Mouse (Mus musculus) lung, embryonic 15.5 days (tissue): ENCODE results near the gene Pcsk5. TPM values are rescaled to one million over a fixed set of nuclear protein-coding genes. Genes with fewer than 3 reads are reported as not detected.

Experiments used
- ATAC-seq: fragments of 200-750 bp; cut with Nextera tagmentation; 2 replicates; pipeline ENCODE4 v1.8.0; 2017; ENCODE audit warnings: moderate number of reproducible peaks, borderline replicate concordance; ENCODE audit not compliant: low FRiP score, low TSS enrichment; ENCODE audit errors: extremely low read depth
- H3K27ac ChIP-seq: fragments of 300-500 bp; sonication (generic); 2 replicates; pipeline ENCODE4 v1.5.1; 2015; ENCODE audit warnings: moderate library complexity, mild to moderate bottlenecking, inconsistent platforms
- H3K27me3 ChIP-seq: fragments of 300-500 bp; sonication (generic); 2 replicates; pipeline ENCODE4 v1.6.1; 2015; ENCODE audit warnings: inconsistent platforms
- H3K36me3 ChIP-seq: fragments of 300-500 bp; sonication (generic); 2 replicates; pipeline ENCODE4 v1.6.1; 2015; ENCODE audit warnings: inconsistent platforms
- H3K4me1 ChIP-seq: fragments of 300-500 bp; sonication (generic); 2 replicates; pipeline ENCODE4 v1.6.1; 2015; ENCODE audit warnings: inconsistent platforms
- H3K4me2 ChIP-seq: fragments of 300-500 bp; sonication (generic); 2 replicates; pipeline ENCODE4 v1.6.1; 2015; ENCODE audit warnings: inconsistent platforms, mild to moderate bottlenecking, moderate library complexity
- H3K4me3 ChIP-seq: fragments of 300-500 bp; sonication (generic); 2 replicates; pipeline ENCODE4 v1.5.1; 2015; ENCODE audit warnings: mild to moderate bottlenecking, inconsistent platforms
- H3K9ac ChIP-seq: fragments of 300-500 bp; sonication (generic); 2 replicates; pipeline ENCODE4 v1.6.1; 2015; ENCODE audit warnings: inconsistent platforms
- H3K9me3 ChIP-seq: fragments of 300-500 bp; sonication (generic); 2 replicates; pipeline ENCODE4 v1.6.1; 2016; ENCODE audit warnings: inconsistent platforms
- WGBS: fragments of 180-500 bp; shearing (Covaris S2); methylation state at CpG from one replicate; pipeline ENCODE4 v1.1.7; 2015; 5-methylcytosine and 5-hydroxymethylcytosine counted together
- polyA plus RNA-seq: library from polyadenylated mRNA; unstranded; fragments of >200 nt; fragmentation: Nextera tagmentation; extraction: Ambion mirVana; gene quantifications from 2 replicates; pipeline ENCODE4 v1.2.1, GENCODE M21; 2015

The Pcsk5 gene
- polyA plus RNA-seq, 1 experiment from 2014 or later, result 24.6 TPM

DNA sequence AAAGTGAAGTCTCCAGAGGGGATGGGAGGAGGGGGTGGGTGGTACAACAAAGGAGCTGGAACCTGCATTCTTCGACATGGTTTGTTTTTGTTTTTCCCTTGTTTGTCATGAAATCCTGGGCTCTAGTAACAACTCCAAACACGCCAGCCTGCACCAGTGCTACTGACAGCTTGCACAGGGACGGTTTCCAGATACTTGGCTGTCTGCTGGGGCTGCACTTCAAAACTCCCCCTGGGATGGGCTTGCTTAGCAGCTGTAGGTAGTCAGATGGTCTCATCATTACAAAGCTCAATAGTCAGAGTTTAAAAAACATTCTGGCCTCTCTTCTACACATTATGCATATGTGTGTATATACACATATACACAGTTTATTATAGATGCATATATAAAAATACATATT lies 234.1 kb downstream of the Pcsk5 start:
- Histone ChIP-seq H3K4me2 (no peak overlapping the region), H3K9ac (no peak overlapping the region), H3K36me3 (no peaks in the 10 kb centered on the region), H3K9me3 (no peaks in the 10 kb centered on the region), H3K4me1 (peaks cover 9% of the 10 kb centered on the region; the same call in 1 of the 2 replicates), H3K4me3 (no peak overlapping the region), H3K27ac (no peak overlapping the region), H3K27me3 (no peaks in the 10 kb centered on the region)
- 39% methylated on average over 3 of the region's 3 CpGs for WGBS
- ATAC-seq, result no peak; the same call in 1 of the 2 replicates

DNA sequence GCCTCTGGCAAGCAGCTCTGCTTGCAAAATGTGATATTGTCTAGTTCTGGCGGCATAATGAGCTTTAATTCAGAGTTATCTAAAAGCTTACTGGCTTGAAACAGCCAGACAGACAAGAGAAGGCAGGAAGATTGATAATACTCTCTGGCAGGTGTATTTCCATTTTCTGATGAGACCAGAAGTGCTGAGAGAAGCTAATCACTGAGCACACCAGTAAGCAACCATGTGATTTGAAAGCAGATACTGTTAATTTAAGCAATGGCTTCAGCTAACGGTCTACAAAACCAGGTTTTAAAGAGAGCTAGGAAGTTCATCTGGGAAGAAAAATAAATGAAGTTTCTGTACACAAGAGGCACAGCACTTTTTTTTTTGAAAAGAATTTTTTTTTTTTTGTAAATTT lies 237.1 kb downstream of the Pcsk5 start:
- WGBS, result 73% methylated on average over 2 of the region's 2 CpGs
- no peaks in the 10 kb centered on the region for H3K4me1 ChIP-seq

DNA sequence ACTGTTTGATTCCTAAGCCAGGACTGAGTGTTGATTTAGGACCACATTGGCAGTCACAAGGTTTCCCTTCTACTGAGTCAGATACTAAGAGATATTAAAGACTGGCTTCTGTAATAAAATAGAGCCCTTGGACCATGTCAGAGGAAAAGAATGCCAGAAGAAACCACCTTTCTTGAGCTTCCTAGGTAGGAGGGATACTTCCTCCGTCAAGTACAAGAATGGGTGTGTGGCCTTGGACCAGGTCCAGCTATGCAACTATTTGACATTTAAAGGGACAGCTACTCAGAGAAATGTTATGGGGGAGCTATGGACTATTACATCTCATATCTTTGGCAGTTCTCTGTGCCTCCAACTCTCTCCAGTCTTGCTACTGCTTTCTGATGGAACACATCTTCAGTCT lies 244.6 kb downstream of the Pcsk5 start:
- Histone ChIP-seq H3K27me3 (no peaks in the 10 kb centered on the region), H3K4me2 (no peak overlapping the region), H3K4me3 (no peak overlapping the region), H3K4me1 (peaks cover 29% of the 10 kb centered on the region), H3K27ac (peak overlapping the region; percentile 16; the same call in 1 of the 2 replicates), H3K9me3 (no peaks in the 10 kb centered on the region), H3K9ac (no peak overlapping the region), H3K36me3 (0 out of 2 replicates have a peak, but pooled peaks cover 7% of the 10 kb centered on the region)
- peak; percentile 47; the same call in 1 of the 2 replicates for ATAC-seq
- 0% methylated on average over 1 of the region's 1 CpGs for WGBS

More for the DNA sequence above, 237.1 kb downstream of the Pcsk5 start:
- Histone ChIP-seq H3K27me3 (no peaks in the 10 kb centered on the region), H3K27ac (no peak overlapping the region), H3K4me3 (no peak overlapping the region), H3K9me3 (no peaks in the 10 kb centered on the region), H3K4me2 (no peak overlapping the region), H3K36me3 (0 out of 2 replicates have a peak, but pooled peaks cover under 1% of the 10 kb centered on the region), H3K9ac (no peak overlapping the region)
- no peak for ATAC-seq

DNA sequence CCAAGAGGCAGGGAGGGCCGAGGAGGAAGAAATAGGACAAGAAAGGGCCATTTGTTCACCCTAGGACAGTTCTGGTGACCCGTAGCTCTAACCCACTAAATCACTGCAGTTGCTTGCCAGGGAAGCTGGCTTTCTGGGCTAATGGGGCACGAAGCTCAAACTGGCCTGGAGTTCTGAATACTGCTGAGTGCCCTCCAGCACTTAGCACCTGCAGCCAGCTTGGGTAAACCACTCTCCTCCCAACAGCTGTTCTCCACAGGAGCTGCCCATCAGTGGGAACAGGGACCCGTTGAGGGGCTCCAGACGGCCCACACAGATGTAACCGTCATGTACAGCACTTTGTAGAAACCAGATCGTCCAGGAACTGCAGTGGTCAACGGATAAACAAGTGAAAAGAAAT lies 246.1 kb downstream of the Pcsk5 start:
- no peak overlapping the region for H3K4me3 ChIP-seq
- peak overlapping the region; percentile 22 for H3K27ac ChIP-seq
- H3K9me3 ChIP-seq, result no peaks in the 10 kb centered on the region
- 0 out of 2 replicates have a peak, but pooled peaks cover 7% of the 10 kb centered on the region for H3K36me3 ChIP-seq
- no peaks in the 10 kb centered on the region for H3K27me3 ChIP-seq
- no peak overlapping the region for H3K9ac ChIP-seq
- 27% methylated on average over 8 of the region's 8 CpGs for WGBS
- no peak overlapping the region for H3K4me2 ChIP-seq
- peak; percentile 77; the same call in 1 of the 2 replicates for ATAC-seq
- H3K4me1 ChIP-seq, result peaks cover 29% of the 10 kb centered on the region

DNA sequence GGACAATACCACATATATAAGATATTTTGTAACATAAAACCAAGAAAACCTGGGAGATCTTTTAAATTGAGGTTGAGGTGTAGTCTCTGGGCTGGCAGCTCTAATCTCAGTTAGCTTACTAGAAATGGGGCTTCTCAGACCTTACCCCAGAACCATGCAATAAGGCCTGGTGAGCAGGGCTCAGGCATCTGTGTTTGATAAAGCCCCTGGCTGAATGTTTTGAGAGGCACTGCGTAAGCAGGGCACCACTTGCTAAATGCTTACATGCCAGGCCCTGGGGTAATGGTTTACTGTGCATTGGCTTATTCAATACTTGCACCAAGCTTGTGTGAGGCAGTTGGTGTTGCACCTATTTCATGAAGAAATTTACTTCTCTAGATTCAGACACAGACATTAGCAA lies 247.1 kb downstream of the Pcsk5 start:
- no peak overlapping the region for H3K4me3 ChIP-seq
- H3K36me3 ChIP-seq, result 0 out of 2 replicates have a peak, but pooled peaks cover 6% of the 10 kb centered on the region
- no peaks in the 10 kb centered on the region for H3K27me3 ChIP-seq
- H3K4me2 ChIP-seq, result no peak overlapping the region
- no peak overlapping the region for H3K27ac ChIP-seq
- 75% methylated on average over 1 of the region's 1 CpGs for WGBS
- ATAC-seq, result no peak
- H3K9me3 ChIP-seq, result no peaks in the 10 kb centered on the region
- H3K9ac ChIP-seq, result no peak overlapping the region
- H3K4me1 ChIP-seq, result peaks cover 29% of the 10 kb centered on the region

DNA sequence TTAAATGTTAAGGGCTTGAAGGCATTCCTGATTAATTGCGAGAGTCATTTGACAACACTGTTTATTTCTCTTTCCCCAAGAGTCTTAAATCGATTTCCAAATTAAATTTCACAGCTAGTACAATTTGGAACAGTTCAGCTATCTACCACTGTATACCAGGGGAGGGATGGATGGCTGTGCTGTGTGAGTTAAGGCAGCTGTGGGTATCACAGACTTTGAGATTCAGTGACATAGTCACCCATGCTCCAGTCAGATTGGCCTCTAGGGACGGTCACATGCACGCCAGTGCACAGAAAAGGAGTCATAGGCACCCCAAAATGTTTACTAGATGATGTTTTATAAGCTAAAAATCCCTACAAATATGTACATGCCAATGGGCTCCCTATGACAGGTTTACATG lies 260.0 kb downstream of the Pcsk5 start:
- no peak overlapping the region for H3K4me3 ChIP-seq
- H3K36me3 ChIP-seq, result no peaks in the 10 kb centered on the region
- ATAC-seq, result no peak
- H3K4me2 ChIP-seq, result no peak overlapping the region
- H3K27ac ChIP-seq, result no peak overlapping the region
- H3K27me3 ChIP-seq, result no peaks in the 10 kb centered on the region
- H3K4me1 ChIP-seq, result no peaks in the 10 kb centered on the region
- 58% methylated on average over 4 of the region's 4 CpGs for WGBS
- H3K9me3 ChIP-seq, result no peaks in the 10 kb centered on the region
- no peak overlapping the region for H3K9ac ChIP-seq

DNA sequence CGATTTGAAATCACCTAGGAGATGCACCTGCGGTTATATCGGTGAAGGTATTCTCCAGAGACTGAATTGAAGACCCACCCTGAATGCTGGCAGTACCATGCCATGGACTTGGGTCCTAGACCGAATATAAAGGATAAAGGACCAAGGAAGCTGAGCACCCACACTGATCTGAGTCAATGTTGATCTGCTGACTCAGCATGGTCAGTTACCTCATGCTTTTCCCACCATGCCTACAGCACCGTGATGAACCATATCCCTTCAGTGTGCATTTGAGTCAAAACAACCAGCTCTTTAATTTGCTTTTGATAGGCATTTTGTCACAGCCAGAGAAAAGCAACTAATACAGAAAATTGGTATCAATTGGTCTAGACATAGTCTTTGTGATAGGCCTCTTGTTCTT lies 262.9 kb downstream of the Pcsk5 start:
- Histone ChIP-seq H3K4me2 (no peak overlapping the region), H3K9me3 (no peaks in the 10 kb centered on the region), H3K27ac (no peak overlapping the region), H3K4me1 (no peaks in the 10 kb centered on the region), H3K9ac (no peak overlapping the region), H3K27me3 (no peaks in the 10 kb centered on the region), H3K4me3 (no peak overlapping the region), H3K36me3 (no peaks in the 10 kb centered on the region)
- ATAC-seq, result no peak
- WGBS, result 88% methylated on average over 5 of the region's 5 CpGs

DNA sequence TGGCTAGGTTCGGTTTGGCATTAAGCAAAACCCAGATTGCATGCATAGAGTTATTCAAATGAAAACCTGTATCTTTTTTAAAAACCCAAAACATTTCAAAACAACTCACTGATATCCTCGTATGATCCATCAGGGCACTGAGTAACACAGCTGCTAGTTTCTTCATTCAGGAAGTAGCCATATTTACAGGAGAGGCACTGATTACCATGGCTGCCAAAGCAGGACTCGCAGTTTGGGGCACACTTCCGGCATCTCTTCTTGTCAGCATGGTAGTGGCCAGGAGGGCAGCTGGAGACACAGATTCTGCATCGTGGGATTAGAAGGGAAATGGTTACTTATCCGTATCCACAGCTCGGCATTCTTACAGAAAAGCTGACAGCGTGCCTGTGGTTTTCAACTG lies 265.1 kb downstream of the Pcsk5 start:
- Histone ChIP-seq H3K27ac (no peak overlapping the region), H3K9me3 (no peaks in the 10 kb centered on the region), H3K27me3 (no peaks in the 10 kb centered on the region), H3K4me1 (no peaks in the 10 kb centered on the region), H3K9ac (no peak overlapping the region), H3K4me2 (no peak overlapping the region), H3K4me3 (no peak overlapping the region), H3K36me3 (no peaks in the 10 kb centered on the region)
- no peak for ATAC-seq
- WGBS, result 86% methylated on average over 8 of the region's 8 CpGs

DNA sequence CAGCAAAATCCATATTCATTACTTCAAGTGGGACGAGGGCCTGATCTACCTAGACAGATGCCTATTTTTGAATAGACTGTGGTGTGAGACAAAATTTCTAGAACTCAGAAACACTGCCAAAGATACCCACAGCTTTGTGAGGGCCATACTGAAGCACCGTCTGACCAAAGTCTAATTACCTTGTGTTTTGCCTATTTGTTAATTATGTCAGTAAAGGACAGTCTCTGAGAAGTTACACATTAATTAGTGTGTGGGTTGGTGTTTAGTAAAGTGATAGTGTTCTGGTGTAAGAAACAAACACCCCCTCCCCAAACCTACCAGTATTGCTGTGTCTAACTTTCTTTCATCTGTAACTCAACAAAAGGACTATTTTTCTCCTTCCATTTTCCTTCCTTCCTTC lies 266.5 kb downstream of the Pcsk5 start:
- Histone ChIP-seq H3K4me3 (no peak overlapping the region), H3K9me3 (no peaks in the 10 kb centered on the region), H3K36me3 (no peaks in the 10 kb centered on the region), H3K4me2 (no peak overlapping the region), H3K27ac (no peak overlapping the region), H3K27me3 (no peaks in the 10 kb centered on the region), H3K9ac (no peak overlapping the region), H3K4me1 (no peaks in the 10 kb centered on the region)
- ATAC-seq, result no peak
- 88% methylated on average over 2 of the region's 2 CpGs for WGBS

DNA sequence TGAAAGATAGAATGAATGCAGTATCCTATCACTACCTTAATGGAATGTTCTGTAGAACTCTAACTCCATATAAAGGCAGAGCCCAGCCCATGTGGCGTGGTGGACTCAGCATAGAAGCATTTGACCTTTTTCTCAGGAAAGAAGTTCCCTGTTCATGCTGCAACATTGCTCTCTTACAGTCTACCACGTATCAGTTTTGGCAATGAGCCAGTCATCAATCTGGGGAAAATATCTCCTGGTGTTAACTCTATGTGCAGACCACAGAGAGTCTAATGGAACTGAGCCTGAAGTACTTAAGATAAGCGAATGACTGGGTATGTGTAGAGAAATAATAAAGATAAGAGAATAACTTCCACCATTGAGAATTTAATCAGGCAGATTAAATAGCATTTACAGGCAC lies 270.2 kb downstream of the Pcsk5 start:
- no peaks in the 10 kb centered on the region for H3K27me3 ChIP-seq
- ATAC-seq, result no peak
- no peak overlapping the region for H3K9ac ChIP-seq
- WGBS, result 33% methylated on average over 3 of the region's 3 CpGs
- no peak overlapping the region for H3K4me2 ChIP-seq
- H3K4me3 ChIP-seq, result no peak overlapping the region
- H3K36me3 ChIP-seq, result no peaks in the 10 kb centered on the region
- no peaks in the 10 kb centered on the region for H3K9me3 ChIP-seq
- no peaks in the 10 kb centered on the region for H3K4me1 ChIP-seq
- H3K27ac ChIP-seq, result no peak overlapping the region

DNA sequence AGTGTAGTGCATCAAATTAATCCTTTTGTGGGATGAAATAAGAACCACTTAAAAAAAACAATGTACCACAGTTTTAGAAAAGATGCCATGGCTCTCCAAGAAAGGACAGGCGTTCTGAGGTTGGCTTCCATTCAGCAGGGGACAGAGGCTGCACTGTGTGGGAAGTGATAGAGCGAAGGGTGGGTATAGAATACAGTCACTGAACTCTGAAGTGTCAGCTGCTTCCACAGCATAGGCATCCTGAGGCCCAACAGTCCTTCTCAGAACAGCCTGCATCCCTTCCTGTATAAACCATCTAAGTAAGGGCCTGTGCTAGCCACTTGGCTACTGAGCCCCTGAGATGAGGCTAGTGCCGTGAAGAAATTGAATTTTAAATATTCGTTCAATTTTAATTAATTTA lies 271.3 kb downstream of the Pcsk5 start:
- Histone ChIP-seq H3K4me3 (no peak overlapping the region), H3K4me1 (no peaks in the 10 kb centered on the region), H3K36me3 (no peaks in the 10 kb centered on the region), H3K9me3 (no peaks in the 10 kb centered on the region), H3K27me3 (no peaks in the 10 kb centered on the region), H3K9ac (no peak overlapping the region), H3K27ac (no peak overlapping the region), H3K4me2 (no peak overlapping the region)
- WGBS, result 92% methylated on average over 4 of the region's 4 CpGs
- no peak for ATAC-seq

DNA sequence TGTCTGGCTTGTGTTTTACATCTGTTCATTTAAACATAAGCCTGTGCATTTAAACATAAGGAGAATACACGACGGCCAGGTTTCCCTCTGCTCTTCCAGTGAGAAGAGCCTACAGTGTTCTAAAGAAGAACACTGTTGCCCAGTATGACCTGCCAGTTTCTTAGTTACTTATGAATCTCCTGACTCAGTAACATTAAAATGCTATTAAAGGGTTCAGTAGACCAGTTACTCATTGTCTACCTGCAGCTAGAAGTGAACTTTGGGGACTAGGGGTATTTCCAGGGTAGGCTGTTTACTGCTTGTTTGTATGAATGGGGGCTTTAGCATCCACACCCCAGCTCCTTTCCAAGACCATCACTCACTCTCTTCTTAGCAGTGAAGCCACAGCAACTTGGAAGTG lies 278.7 kb downstream of the Pcsk5 start:
- no peaks in the 10 kb centered on the region for H3K9me3 ChIP-seq
- no peaks in the 10 kb centered on the region for H3K36me3 ChIP-seq
- H3K4me2 ChIP-seq, result no peak overlapping the region
- no peak overlapping the region for H3K9ac ChIP-seq
- 90% methylated on average over 2 of the region's 2 CpGs for whole genome bisulfite sequencing
- H3K27me3 ChIP-seq, result no peaks in the 10 kb centered on the region
- no peak overlapping the region for H3K27ac ChIP-seq
- ATAC-seq, result no peak
- no peak overlapping the region for H3K4me3 ChIP-seq
- no peaks in the 10 kb centered on the region for H3K4me1 ChIP-seq

DNA sequence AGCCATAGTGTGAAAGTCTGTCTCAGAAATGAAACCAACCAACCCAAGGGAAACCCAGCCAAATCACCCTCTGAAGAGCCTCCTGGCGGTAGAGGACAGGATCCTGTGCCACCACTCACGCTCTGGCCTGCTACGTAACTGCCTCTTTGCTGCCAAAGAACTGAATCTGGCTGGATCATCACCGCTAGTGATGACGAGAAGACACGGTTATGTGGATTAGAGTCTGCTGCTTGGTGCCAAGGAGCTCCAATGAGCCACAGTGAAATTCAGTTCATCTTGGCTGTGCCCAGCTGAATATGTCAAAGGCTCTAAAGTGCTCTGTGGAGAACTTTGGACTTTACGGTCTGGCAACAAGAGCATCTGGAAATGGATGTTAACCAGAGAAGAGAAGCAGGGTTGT lies 282.3 kb downstream of the Pcsk5 start:
- Histone ChIP-seq H3K4me2 (no peak overlapping the region), H3K9me3 (no peaks in the 10 kb centered on the region), H3K9ac (no peak overlapping the region), H3K4me3 (no peak overlapping the region), H3K27ac (no peak overlapping the region), H3K4me1 (no peaks in the 10 kb centered on the region), H3K27me3 (no peaks in the 10 kb centered on the region), H3K36me3 (no peaks in the 10 kb centered on the region)
- no peak for ATAC-seq
- WGBS, result 93% methylated on average over 7 of the region's 7 CpGs
